Mouse (Mus musculus) cerebellum, adult 9-11 months (tissue): ENCODE measurements around the gene Zfhx3.

Experiments used
- DNase-seq: peaks from one replicate; pipeline ENCODE4 v3.0.0; 2022

The Zfhx3 gene

GRCm38 (mm10) chr8:108363856-108364255 is 421.4 kb downstream of the Zfhx3 start:
- DNase-seq, result no peak

- DNase-seq, result no peak
Measured at GRCm38 (mm10) chr8:108369081-108369480, 426.6 kb downstream of the Zfhx3 start.

- no peak for DNase-seq
Measured at GRCm38 (mm10) chr8:108370731-108371130, 428.3 kb downstream of the Zfhx3 start.

- DNase-seq, result no peak
Measured at GRCm38 (mm10) chr8:108373046-108373445, 430.6 kb downstream of the Zfhx3 start.

- no peak for DNase-seq
Measured at GRCm38 (mm10) chr8:108378036-108378435, 435.6 kb downstream of the Zfhx3 start.

GRCm38 (mm10) chr8:108383121-108383520 is 440.7 kb downstream of the Zfhx3 start:
- no peak for DNase-seq

- DNase-seq, result no peak
Measured at GRCm38 (mm10) chr8:108387160-108387912, 444.9 kb downstream of the Zfhx3 start.

GRCm38 (mm10) chr8:108387913-108388274 is 445.4 kb downstream of the Zfhx3 start:
- no peak for DNase-seq

GRCm38 (mm10) chr8:108392909-108393308 is 450.5 kb downstream of the Zfhx3 start:
- no peak for DNase-seq

GRCm38 (mm10) chr8:108402149-108402548 is 459.7 kb downstream of the Zfhx3 start:
- DNase-seq, result no peak

- no peak for DNase-seq
Measured at GRCm38 (mm10) chr8:108406716-108407494, 464.5 kb downstream of the Zfhx3 start.

GRCm38 (mm10) chr8:108419162-108419844 is 476.9 kb downstream of the Zfhx3 start:
- DNase-seq, result no peak

GRCm38 (mm10) chr8:108422521-108422920 is 480.1 kb downstream of the Zfhx3 start:
- DNase-seq, result no peak

GRCm38 (mm10) chr8:108424337-108424736 is 481.9 kb downstream of the Zfhx3 start:
- DNase-seq, result no peak

GRCm38 (mm10) chr8:108433321-108433720 is 490.9 kb downstream of the Zfhx3 start:
- no peak for DNase-seq

- DNase-seq, result no peak
Measured at GRCm38 (mm10) chr8:108434510-108434909, 492.1 kb downstream of the Zfhx3 start.

GRCm38 (mm10) chr8:108436336-108436735 is 493.9 kb downstream of the Zfhx3 start:
- no peak for DNase-seq

GRCm38 (mm10) chr8:108437316-108437830 is 494.9 kb downstream of the Zfhx3 start:
- no peak for DNase-seq

GRCm38 (mm10) chr8:108440476-108440875 is 498.0 kb downstream of the Zfhx3 start:
- DNase-seq, result no peak

- no peak for DNase-seq
Measured at GRCm38 (mm10) chr8:108450847-108451246, 508.4 kb downstream of the Zfhx3 start.

- no peak for DNase-seq
Measured at GRCm38 (mm10) chr8:108454561-108455311, 512.3 kb downstream of the Zfhx3 start.

- DNase-seq, result no peak
Measured at GRCm38 (mm10) chr8:108466653-108467052, 524.2 kb downstream of the Zfhx3 start.
